Mouse (Mus musculus): ENCODE results near the gene Zfp775. TPM values are rescaled to one million over a fixed set of nuclear protein-coding genes. Genes with fewer than 3 reads are reported as not detected.

Zfp775 gene
- total and polyA plus RNA-seq, 2 experiments from 2014 or later, result 8.6 to 9.5 TPM

GRCm38 (mm10) chr6:48646309-48646690 is 44.4 kb downstream of the Zfp775 start:
- H3K9me3 ChIP-seq (ENCODE audit: low read length), result no peaks in the 10 kb centered on the region
- DNase-seq (ENCODE audit: low spot score) (no peak), ATAC-seq (ENCODE audit: low FRiP score) (no peak)
- H3K4me2 ChIP-seq (ENCODE audit: low read depth, low read length, poor library complexity, severe bottlenecking), result no peak overlapping the region
- no peaks in the 10 kb centered on the region for H3K4me1 ChIP-seq (ENCODE audit: insufficient read depth, low read length)
- WGBS, result 81% methylated on average over 4 of the region's 4 CpGs
- no peak overlapping the region for H3K27ac ChIP-seq (ENCODE audit: low read depth, low read length)
- H3K36me3 ChIP-seq (ENCODE audit: insufficient read depth, low read length), result no peaks in the 10 kb centered on the region
- peaks cover 5% of the 10 kb centered on the region; the same call in 1 of the 2 replicates for H3K27me3 ChIP-seq (ENCODE audit: insufficient read depth, low read length)
- no peak for TF ChIP-seq CTCF (IDR thresholded peaks at IDR 0.05)
- no peak overlapping the region for H3K9ac ChIP-seq (replicated peaks; ENCODE audit: low read length, poor library complexity, severe bottlenecking)
- no peak overlapping the region for H3K4me3 ChIP-seq (ENCODE audit: low read depth, low read length)

- peak; percentile 57 for TF ChIP-seq CTCF (IDR thresholded peaks at IDR 0.05)
- DNase-seq (ENCODE audit: low spot score) (peak; percentile 50), ATAC-seq (ENCODE audit: low FRiP score) (no peak)
- Histone ChIP-seq H3K4me2 (ENCODE audit: low read depth, low read length, poor library complexity, severe bottlenecking) (no peak within 1 kb of the TSS), H3K36me3 (ENCODE audit: insufficient read depth, low read length) (no peaks in the 10 kb centered on the region), H3K27ac (ENCODE audit: low read depth, low read length) (no peak within 1 kb of the TSS), H3K9me3 (ENCODE audit: low read length) (no peaks in the 10 kb centered on the region), H3K9ac (replicated peaks; ENCODE audit: low read length, poor library complexity, severe bottlenecking) (no peak within 1 kb of the TSS; the same call in 1 of the 2 replicates), H3K4me3 (ENCODE audit: low read depth, low read length) (no peak within 1 kb of the TSS), H3K27me3 (ENCODE audit: insufficient read depth, low read length) (peaks cover 5% of the 10 kb centered on the region; the same call in 1 of the 2 replicates), H3K4me1 (ENCODE audit: insufficient read depth, low read length) (no peaks in the 10 kb centered on the region)
- 41% methylated on average over 3 of the region's 3 CpGs for WGBS
Measured at GRCm38 (mm10) chr6:48646995-48647394, 45.1 kb downstream of the Zfp775 start, which contains the start of gene Gimap8. Gimap8 (plus strand) TSS chr6:48647234.

- H3K4me1 ChIP-seq (ENCODE audit: insufficient read depth, low read length), result no peaks in the 10 kb centered on the region
- H3K9ac ChIP-seq (replicated peaks; ENCODE audit: low read length, poor library complexity, severe bottlenecking), result no peak overlapping the region
- H3K36me3 ChIP-seq (ENCODE audit: insufficient read depth, low read length), result no peaks in the 10 kb centered on the region
- H3K4me3 ChIP-seq (ENCODE audit: low read depth, low read length), result no peak overlapping the region
- WGBS, result 93% methylated on average over 2 of the region's 2 CpGs
- ATAC-seq (ENCODE audit: low FRiP score), result no peak
- no peak overlapping the region for H3K4me2 ChIP-seq (ENCODE audit: low read depth, low read length, poor library complexity, severe bottlenecking)
- H3K27me3 ChIP-seq (ENCODE audit: insufficient read depth, low read length), result peaks cover 5% of the 10 kb centered on the region; the same call in 1 of the 2 replicates
- DNase-seq (ENCODE audit: low spot score), result no peak
- no peak overlapping the region for H3K27ac ChIP-seq (ENCODE audit: low read depth, low read length)
- TF ChIP-seq CTCF (IDR thresholded peaks at IDR 0.05), result no peak
- H3K9me3 ChIP-seq (ENCODE audit: low read length), result no peaks in the 10 kb centered on the region
Measured at GRCm38 (mm10) chr6:48647611-48648010, 45.7 kb downstream of the Zfp775 start.

GRCm38 (mm10) chr6:48648779-48649178 is 46.9 kb downstream of the Zfp775 start:
- peaks cover 5% of the 10 kb centered on the region; the same call in 1 of the 2 replicates for H3K27me3 ChIP-seq (ENCODE audit: insufficient read depth, low read length)
- 88% methylated on average over 4 of the region's 4 CpGs for WGBS
- no peaks in the 10 kb centered on the region for H3K9me3 ChIP-seq (ENCODE audit: low read length)
- no peak overlapping the region for H3K27ac ChIP-seq (ENCODE audit: low read depth, low read length)
- ATAC-seq (ENCODE audit: low FRiP score) (no peak), DNase-seq (ENCODE audit: low spot score) (no peak)
- no peaks in the 10 kb centered on the region for H3K36me3 ChIP-seq (ENCODE audit: insufficient read depth, low read length)
- H3K9ac ChIP-seq (replicated peaks; ENCODE audit: low read length, poor library complexity, severe bottlenecking), result no peak overlapping the region
- no peak for TF ChIP-seq CTCF (IDR thresholded peaks at IDR 0.05)
- H3K4me1 ChIP-seq (ENCODE audit: insufficient read depth, low read length), result no peaks in the 10 kb centered on the region
- H3K4me3 ChIP-seq (ENCODE audit: low read depth, low read length), result no peak overlapping the region
- no peak overlapping the region for H3K4me2 ChIP-seq (ENCODE audit: low read depth, low read length, poor library complexity, severe bottlenecking)

GRCm38 (mm10) chr6:48650041-48650440 is 48.2 kb downstream of the Zfp775 start:
- ATAC-seq (ENCODE audit: low FRiP score) (no peak), DNase-seq (ENCODE audit: low spot score) (no peak)
- 90% methylated on average over 9 of the region's 9 CpGs for WGBS
- H3K27ac ChIP-seq (ENCODE audit: low read depth, low read length), result no peak overlapping the region
- H3K4me3 ChIP-seq (ENCODE audit: low read depth, low read length), result no peak overlapping the region
- H3K4me2 ChIP-seq (ENCODE audit: low read depth, low read length, poor library complexity, severe bottlenecking), result no peak overlapping the region
- TF ChIP-seq CTCF (IDR thresholded peaks at IDR 0.05), result no peak
- H3K9me3 ChIP-seq (ENCODE audit: low read length), result no peaks in the 10 kb centered on the region
- no peaks in the 10 kb centered on the region for H3K4me1 ChIP-seq (ENCODE audit: insufficient read depth, low read length)
- no peak overlapping the region for H3K9ac ChIP-seq (replicated peaks; ENCODE audit: low read length, poor library complexity, severe bottlenecking)
- H3K36me3 ChIP-seq (ENCODE audit: insufficient read depth, low read length), result no peaks in the 10 kb centered on the region
- H3K27me3 ChIP-seq (ENCODE audit: insufficient read depth, low read length), result peaks cover 5% of the 10 kb centered on the region; the same call in 1 of the 2 replicates

- 83% methylated on average over 5 of the region's 5 CpGs for WGBS
- TF ChIP-seq CTCF (IDR thresholded peaks at IDR 0.05), result no peak
- DNase-seq (ENCODE audit: low spot score) (no peak), ATAC-seq (ENCODE audit: low FRiP score) (no peak)
- H3K27me3 ChIP-seq (ENCODE audit: insufficient read depth, low read length), result no peaks in the 10 kb centered on the region
- no peak overlapping the region for H3K4me2 ChIP-seq (ENCODE audit: low read depth, low read length, poor library complexity, severe bottlenecking)
- no peaks in the 10 kb centered on the region for H3K36me3 ChIP-seq (ENCODE audit: insufficient read depth, low read length)
- H3K4me1 ChIP-seq (ENCODE audit: insufficient read depth, low read length), result no peaks in the 10 kb centered on the region
- no peaks in the 10 kb centered on the region for H3K9me3 ChIP-seq (ENCODE audit: low read length)
- H3K9ac ChIP-seq (replicated peaks; ENCODE audit: low read length, poor library complexity, severe bottlenecking), result no peak overlapping the region
- no peak overlapping the region for H3K4me3 ChIP-seq (ENCODE audit: low read depth, low read length)
- no peak overlapping the region for H3K27ac ChIP-seq (ENCODE audit: low read depth, low read length)
Measured at GRCm38 (mm10) chr6:48658721-48659120, 56.9 kb downstream of the Zfp775 start.

Data from midbrain, postnatal 0 days (tissue).